Mouse (Mus musculus): ENCODE measurements around the gene 4933407L21Rik. TPM values are rescaled to one million over a fixed set of nuclear protein-coding genes. Genes with fewer than 3 reads are reported as not detected.
A peak's percentile ranks its signal among the peaks of the same experiment; 100 is the strongest.

The 4933407L21Rik gene
- total RNA-seq (2012; rRNA removed) (0.08 and 0.17 TPM in 2 replicates), total RNA-seq (2014; rRNA removed) (0.19 and 0.36 TPM in 2 replicates), polyA plus RNA-seq (2012; ENCODE audit: insufficient read length, low read depth) (0.31 and 0.71 TPM in 2 replicates)

DNA sequence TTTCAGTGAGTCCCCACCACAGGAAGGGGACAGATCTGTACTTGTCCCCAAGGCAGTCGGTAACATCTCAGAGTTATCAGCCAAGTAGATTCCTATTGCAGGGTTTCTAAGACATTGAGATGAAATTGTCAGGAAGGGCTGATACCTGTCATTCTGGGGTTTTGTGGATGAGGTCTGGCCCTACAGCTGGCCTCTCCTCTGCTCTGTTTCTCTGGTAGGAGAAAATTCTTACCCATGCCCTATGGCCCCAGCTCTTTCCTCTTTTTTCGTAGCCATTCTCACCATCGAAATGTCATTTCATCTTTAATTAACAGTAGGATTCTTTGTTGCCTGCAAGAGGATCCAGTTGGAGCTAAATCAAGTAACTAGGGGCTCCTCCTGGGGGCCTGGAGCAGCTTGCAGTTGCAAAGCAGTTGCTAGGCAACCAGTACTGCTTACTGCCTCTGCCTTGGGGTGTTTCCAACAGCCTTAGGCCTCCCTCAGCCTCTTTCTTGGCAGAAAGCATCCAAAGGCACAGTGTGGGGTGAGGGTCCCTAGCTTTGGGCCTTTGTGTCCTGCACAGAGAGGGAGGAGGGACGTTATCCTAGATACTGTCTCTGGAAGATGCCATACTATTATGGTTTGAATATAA is at the start of gene 4933407L21Rik:
4933407L21Rik (plus strand) TSS at position 427 of the 631 bp plus-strand sequence.
- in situ Hi-C loops (cut with MboI; ENCODE audit: low pct_ligation_motif_present, low pct_unique_long_range_greater_than_20kb, low sequenced_read_pairs) = no loop called here
- no peak for DNase-seq (ENCODE audit: extremely low read depth)
- H3K36me3 ChIP-seq (replicated peaks in 1 of 2; ENCODE audit: control insufficient read depth in 1 of 2, insufficient read depth in 1 of 2, low read length in 1 of 2) = no peaks in the 10 kb centered on the region
- no peaks in the 10 kb centered on the region for H3K9me3 ChIP-seq (replicated peaks; ENCODE audit: low read length)
- no peak within 1 kb of the TSS for H3K4me3 ChIP-seq (replicated peaks in 1 of 3; ENCODE audit: low read depth in 2 of 3, low read length in 2 of 3, poor library complexity in 1 of 3)
- TF ChIP-seq BHLHE40 (IDR thresholded peaks at IDR 0.05; ENCODE audit: low read depth, low read length) = no peak
- no peak for TF ChIP-seq RAD21 (IDR thresholded peaks at IDR 0.05; ENCODE audit: low read depth, low read length)
- TF ChIP-seq ZNF384 (IDR thresholded peaks at IDR 0.05; ENCODE audit: low read depth, low read length) = no peak
- dilution Hi-C loops (cut with MboI; ENCODE audit: extremely low pct_ligation_motif_present, extremely low pct_unique_long_range_greater_than_20kb, low sequenced_read_pairs) = no loop called here
- no peak within 1 kb of the TSS for H3K27ac ChIP-seq (ENCODE audit: insufficient read depth, low read depth)
- no peak within 1 kb of the TSS for H3K9ac ChIP-seq (ENCODE audit: insufficient read depth, low read depth)
- no peaks in the 10 kb centered on the region for H3K27me3 ChIP-seq (replicated peaks)
- peaks cover 0 to 32% of the 10 kb centered on the region in 2 experiments; a peak in 2 of 4 replicates for H3K4me1 ChIP-seq (ENCODE audit: control insufficient read depth in 1 of 2, insufficient read depth in 2 of 2)
- H3K79me2 ChIP-seq (replicated peaks; ENCODE audit: control insufficient read depth, extremely low read depth, insufficient read depth, poor library complexity, severe bottlenecking) = no peaks in the 10 kb centered on the region
- no peak within 1 kb of the TSS for H3K4me2 ChIP-seq (ENCODE audit: insufficient read depth, low read depth, poor library complexity, severe bottlenecking)

DNA sequence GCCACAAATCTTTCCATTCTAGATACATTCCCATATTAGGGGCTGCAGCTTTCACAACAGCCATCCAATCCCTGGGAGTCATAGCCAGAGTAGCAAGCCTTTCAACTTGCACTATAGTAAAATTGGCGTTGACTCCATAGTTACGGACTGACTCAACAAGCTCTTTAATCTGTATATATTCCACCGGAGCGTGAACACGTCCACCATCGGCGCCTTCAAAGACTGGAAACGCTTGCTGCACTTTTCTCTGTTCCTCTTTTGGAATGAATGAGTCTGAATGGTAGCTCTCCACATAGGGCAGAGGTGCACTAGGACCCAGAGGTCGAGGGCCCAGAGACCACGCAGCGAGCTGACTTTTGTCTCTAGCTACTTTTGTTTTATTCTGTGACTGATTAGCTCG is 46.3 kb upstream of the 4933407L21Rik start:
- TF ChIP-seq MAX (IDR thresholded peaks at IDR 0.05; ENCODE audit: low read length) (no peak), ELF1 (IDR thresholded peaks at IDR 0.05; ENCODE audit: low read depth, low read length) (peak; percentile 24; the same call in 1 of the 2 replicates), MYC (IDR thresholded peaks at IDR 0.05; ENCODE audit: low read depth, low read length) (peak; percentile 57; the same call in 1 of the 2 replicates), CHD1 (IDR thresholded peaks at IDR 0.05; ENCODE audit: low read depth, low read length) (no peak), EP300 (IDR thresholded peaks at IDR 0.05; ENCODE audit: low read length) (peak; percentile 96), RCOR1 (conservative IDR thresholded peaks at IDR 0.05; ENCODE audit: low read depth, low read length) (peak; percentile 81; the same call in 1 of the 2 replicates), BHLHE40 (IDR thresholded peaks at IDR 0.05; ENCODE audit: low read depth, low read length) (peak; percentile 81), CHD2 (IDR thresholded peaks at IDR 0.05; ENCODE audit: low read length) (0 out of 2 replicates have a peak, but pooled peaks have one; percentile 13), JUND (conservative IDR thresholded peaks at IDR 0.05; ENCODE audit: low read depth, low read length) (peak; percentile 89), USF1 (IDR thresholded peaks at IDR 0.05; ENCODE audit: low read depth, low read length) (no peak), MAZ (IDR thresholded peaks at IDR 0.05; ENCODE audit: low read depth, low read length) (0 out of 2 replicates have a peak, but pooled peaks have one; percentile 13), SIN3A (IDR thresholded peaks at IDR 0.05; ENCODE audit: low read length) (no peak; the same call in 1 of the 2 replicates), KAT2A (IDR thresholded peaks at IDR 0.05; ENCODE audit: insufficient replicate concordance, low read length) (no peak), JUN (IDR thresholded peaks at IDR 0.05; ENCODE audit: insufficient read depth, low read depth, low read length) (peak; percentile 88), USF2 (conservative IDR thresholded peaks at IDR 0.05; ENCODE audit: low read depth, low read length) (no peak), NELFE (IDR thresholded peaks at IDR 0.05; ENCODE audit: low read depth, low read length) (no peak), HCFC1 (IDR thresholded peaks at IDR 0.05; ENCODE audit: low read depth, low read length) (0 out of 2 replicates have a peak, but pooled peaks have one; percentile 32), IRF4 (IDR thresholded peaks at IDR 0.05; ENCODE audit: low read depth, low read length) (peak; percentile 99), E2F4 (IDR thresholded peaks at IDR 0.05; ENCODE audit: insufficient replicate concordance, low read depth, low read length) (no peak), NRF1 (IDR thresholded peaks at IDR 0.05; ENCODE audit: low read depth, low read length) (no peak), ETS1 (conservative IDR thresholded peaks at IDR 0.05; ENCODE audit: low read depth, low read length) (peak; percentile 75), ZNF384 (IDR thresholded peaks at IDR 0.05; ENCODE audit: low read depth, low read length) (no peak), TBP (conservative IDR thresholded peaks at IDR 0.05; ENCODE audit: low read depth, low read length) (no peak), TCF12 (IDR thresholded peaks at IDR 0.05; ENCODE audit: low read depth, low read length) (0 out of 2 replicates have a peak, but pooled peaks have one; percentile 13), MEF2A (IDR thresholded peaks at IDR 0.05; ENCODE audit: borderline replicate concordance, low read depth, low read length) (peak; percentile 84), POLR2AphosphoS2 (IDR thresholded peaks at IDR 0.05; ENCODE audit: low read depth, low read length) (no peak)
- Histone ChIP-seq H3K79me2 (replicated peaks; ENCODE audit: control insufficient read depth, extremely low read depth, insufficient read depth, poor library complexity, severe bottlenecking) (no peaks in the 10 kb centered on the region), H3K9me3 (replicated peaks; ENCODE audit: low read length) (peaks cover 2% of the 10 kb centered on the region), H3K36me3 (replicated peaks in 1 of 2; ENCODE audit: control insufficient read depth in 1 of 2, insufficient read depth in 1 of 2, low read length in 1 of 2) (no peaks in the 10 kb centered on the region), H3K27me3 (replicated peaks) (no peaks in the 10 kb centered on the region), H3K9ac (ENCODE audit: insufficient read depth, low read depth) (peak overlapping the region; percentile 66), H3K4me3 (replicated peaks in 1 of 3; ENCODE audit: low read depth in 2 of 3, low read length in 2 of 3, poor library complexity in 1 of 3) (peak overlapping the region in 2 of 3 experiments; percentile 10 to 26), H3K27ac (ENCODE audit: insufficient read depth, low read depth) (peak overlapping the region; percentile 81), H3K4me2 (ENCODE audit: insufficient read depth, low read depth, poor library complexity, severe bottlenecking) (peak overlapping the region; percentile 45; the same call in 1 of the 2 replicates), H3K4me1 (ENCODE audit: control insufficient read depth in 1 of 2, insufficient read depth in 2 of 2) (peaks cover 7 to 14% of the 10 kb centered on the region in 2 experiments; a peak in 2 of 4 replicates)
- dilution Hi-C loops (cut with MboI; ENCODE audit: extremely low pct_ligation_motif_present, extremely low pct_unique_long_range_greater_than_20kb, low sequenced_read_pairs) (no loop called here), in situ Hi-C loops (cut with MboI; ENCODE audit: low pct_ligation_motif_present, low pct_unique_long_range_greater_than_20kb, low sequenced_read_pairs) (no loop called here)
- DNase-seq (ENCODE audit: extremely low read depth) = peak; percentile 90
